Mouse (Mus musculus): ENCODE measurements around the gene 1700012P22Rik.

GRCm38 (mm10) chr4:144424590-144424989 is 14.0 kb downstream of the 1700012P22Rik start:
- TF ChIP-seq MAFK (IDR thresholded peaks at IDR 0.05; ENCODE audit: insufficient read depth, low read depth, low read length): no peak
- TF ChIP-seq ZNF384 (IDR thresholded peaks at IDR 0.05; ENCODE audit: low read depth, low read length): no peak

Data from ES-E14 (cell line).